Mouse (Mus musculus) heart, adult 18-20 months (tissue): ENCODE results near the gene Ganc. TPM values are rescaled to one million over a fixed set of nuclear protein-coding genes. Genes with fewer than 3 reads are reported as not detected.

Source experiments
- DNase-seq, 2 experiments: peaks; one replicate each; pipeline ENCODE4 v3.0.0; 2021 to 2022; ENCODE audit warnings: mixed read lengths in 1 of 2
- total RNA-seq, 2 experiments: library from RNA; stranded (reverse); gene quantifications; 2 replicates each; pipeline ENCODE4 v1.2.3; 2021

The Ganc gene
- total RNA-seq, 2 experiments from 2014 or later, result 26.0 to 27.1 TPM

- no peak for DNase-seq
Observed at GRCm38 (mm10) chr2:120450724-120451123, 47.0 kb downstream of the Ganc start.

- DNase-seq, result no peak
Observed at GRCm38 (mm10) chr2:120452600-120452999, 48.9 kb downstream of the Ganc start.

- DNase-seq, result no peak
Observed at GRCm38 (mm10) chr2:120454987-120455386, 51.3 kb downstream of the Ganc start.

- no peak for DNase-seq
Observed at GRCm38 (mm10) chr2:120455719-120456118, 52.0 kb downstream of the Ganc start, which contains the start of gene Capn3. Gene Capn3 (plus strand): TSS chr2:120456019.

- DNase-seq, result no peak
Observed at GRCm38 (mm10) chr2:120460216-120460615, 56.5 kb downstream of the Ganc start.

- DNase-seq, result peak; percentile 7 to 19
Observed at GRCm38 (mm10) chr2:120463328-120463727, 59.6 kb downstream of the Ganc start.

GRCm38 (mm10) chr2:120464091-120464490 is 60.4 kb downstream of the Ganc start:
- DNase-seq, result peak; percentile 15 to 18

GRCm38 (mm10) chr2:120464732-120465396 is 61.2 kb downstream of the Ganc start:
- DNase-seq, result peak; percentile 13 to 28

- no peak for DNase-seq
Observed at GRCm38 (mm10) chr2:120465397-120465785, 61.7 kb downstream of the Ganc start.

GRCm38 (mm10) chr2:120468011-120468410 is 64.3 kb downstream of the Ganc start:
- DNase-seq, result no peak

- no peak for DNase-seq
Observed at GRCm38 (mm10) chr2:120469220-120469619, 65.5 kb downstream of the Ganc start.

GRCm38 (mm10) chr2:120469715-120470114 is 66.0 kb downstream of the Ganc start:
- no peak for DNase-seq

- DNase-seq, result no peak
Observed at GRCm38 (mm10) chr2:120470856-120471255, 67.2 kb downstream of the Ganc start.

- DNase-seq, result no peak
Observed at GRCm38 (mm10) chr2:120476277-120477087, 72.8 kb downstream of the Ganc start.

GRCm38 (mm10) chr2:120478600-120478999 is 74.9 kb downstream of the Ganc start:
- DNase-seq, result peak; percentile 61 to 84

- no peak for DNase-seq
Observed at GRCm38 (mm10) chr2:120481921-120482320, 78.2 kb downstream of the Ganc start.

- DNase-seq, result peak; percentile 35 to 44
Observed at GRCm38 (mm10) chr2:120482506-120483389, 79.1 kb downstream of the Ganc start.

- no peak for DNase-seq
Observed at GRCm38 (mm10) chr2:120484241-120484640, 80.5 kb downstream of the Ganc start.

- no peak for DNase-seq
Observed at GRCm38 (mm10) chr2:120493254-120493653, 89.6 kb downstream of the Ganc start.

- DNase-seq, result no peak
Observed at GRCm38 (mm10) chr2:120496511-120496910, 92.8 kb downstream of the Ganc start.

GRCm38 (mm10) chr2:120499971-120500471 is 96.3 kb downstream of the Ganc start:
- DNase-seq, result no peak
